Mouse (Mus musculus): ENCODE results near the gene Ap5z1. TPM values are rescaled to one million over a fixed set of nuclear protein-coding genes. Genes with fewer than 3 reads are reported as not detected.

Ap5z1 gene
- polyA plus RNA-seq, 1 experiment: not detected

- TF ChIP-seq CTCF (IDR thresholded peaks at IDR 0.05; ENCODE audit: insufficient read depth, low read depth, low read length) (no peak), POLR2A (IDR thresholded peaks at IDR 0.05; ENCODE audit: insufficient read depth, low read depth, low read length) (no peak)
- peaks cover 40% of the 10 kb centered on the region for H3K4me1 ChIP-seq (ENCODE audit: control insufficient read depth, insufficient read depth, low read length)
- peak overlapping the region; percentile 54; the same call in 1 of the 2 replicates for H3K27ac ChIP-seq (ENCODE audit: insufficient read depth, low read depth, low read length)
- H3K4me3 ChIP-seq (ENCODE audit: insufficient read depth, low read depth, low read length): no peak overlapping the region
- WGBS: 47% methylated on average over 5 of the region's 5 CpGs
These were observed 29.7 kb upstream of the Ap5z1 start for GRCm38 (mm10) chr5:142434052-142434451.

- 96% methylated on average over 15 of the region's 15 CpGs for WGBS
- Histone ChIP-seq H3K4me3 (ENCODE audit: insufficient read depth, low read depth, low read length) (no peak overlapping the region), H3K27ac (ENCODE audit: insufficient read depth, low read depth, low read length) (no peak overlapping the region), H3K4me1 (ENCODE audit: control insufficient read depth, insufficient read depth, low read length) (peaks cover 47% of the 10 kb centered on the region)
- TF ChIP-seq POLR2A (IDR thresholded peaks at IDR 0.05; ENCODE audit: insufficient read depth, low read depth, low read length) (no peak), CTCF (IDR thresholded peaks at IDR 0.05; ENCODE audit: insufficient read depth, low read depth, low read length) (no peak)
These were observed 28.0 kb upstream of the Ap5z1 start for GRCm38 (mm10) chr5:142435736-142436135.

- TF ChIP-seq CTCF (IDR thresholded peaks at IDR 0.05; ENCODE audit: insufficient read depth, low read depth, low read length): no peak
- TF ChIP-seq POLR2A (IDR thresholded peaks at IDR 0.05; ENCODE audit: insufficient read depth, low read depth, low read length): no peak
- H3K4me1 ChIP-seq (ENCODE audit: control insufficient read depth, insufficient read depth, low read length): peaks cover 43% of the 10 kb centered on the region
- WGBS: 83% methylated on average over 16 of the region's 16 CpGs
- no peak overlapping the region for H3K4me3 ChIP-seq (ENCODE audit: insufficient read depth, low read depth, low read length)
- H3K27ac ChIP-seq (ENCODE audit: insufficient read depth, low read depth, low read length): no peak overlapping the region
These were observed 25.3 kb upstream of the Ap5z1 start for GRCm38 (mm10) chr5:142438380-142438938.

- Histone ChIP-seq H3K27ac (ENCODE audit: insufficient read depth, low read depth, low read length) (0 out of 2 replicates have a peak overlapping the region, but pooled peaks have one; percentile 3), H3K4me3 (ENCODE audit: insufficient read depth, low read depth, low read length) (0 out of 2 replicates have a peak overlapping the region, but pooled peaks have one; percentile 13), H3K4me1 (ENCODE audit: control insufficient read depth, insufficient read depth, low read length) (peaks cover 40% of the 10 kb centered on the region)
- no peak for TF ChIP-seq CTCF (IDR thresholded peaks at IDR 0.05; ENCODE audit: insufficient read depth, low read depth, low read length)
- no peak for TF ChIP-seq POLR2A (IDR thresholded peaks at IDR 0.05; ENCODE audit: insufficient read depth, low read depth, low read length)
- WGBS: 24% methylated on average over 12 of the region's 12 CpGs
These were observed 23.8 kb upstream of the Ap5z1 start for GRCm38 (mm10) chr5:142439911-142440432.

GRCm38 (mm10) chr5:142440451-142441147 lies 23.1 kb upstream of the Ap5z1 start:
- 6% methylated on average over 19 of the region's 19 CpGs for WGBS
- H3K4me1 ChIP-seq (ENCODE audit: control insufficient read depth, insufficient read depth, low read length): peaks cover 45% of the 10 kb centered on the region
- peak overlapping the region; percentile 13; the same call in 1 of the 2 replicates for H3K4me3 ChIP-seq (ENCODE audit: insufficient read depth, low read depth, low read length)
- no peak overlapping the region; the same call in 1 of the 2 replicates for H3K27ac ChIP-seq (ENCODE audit: insufficient read depth, low read depth, low read length)
- no peak for TF ChIP-seq CTCF (IDR thresholded peaks at IDR 0.05; ENCODE audit: insufficient read depth, low read depth, low read length)
- TF ChIP-seq POLR2A (IDR thresholded peaks at IDR 0.05; ENCODE audit: insufficient read depth, low read depth, low read length): no peak

GRCm38 (mm10) chr5:142441332-142442044 lies 22.3 kb upstream of the Ap5z1 start:
- 69% methylated on average over 22 of the region's 22 CpGs for WGBS
- no peak overlapping the region for H3K4me3 ChIP-seq (ENCODE audit: insufficient read depth, low read depth, low read length)
- no peak for TF ChIP-seq CTCF (IDR thresholded peaks at IDR 0.05; ENCODE audit: insufficient read depth, low read depth, low read length)
- no peak for TF ChIP-seq POLR2A (IDR thresholded peaks at IDR 0.05; ENCODE audit: insufficient read depth, low read depth, low read length)
- H3K4me1 ChIP-seq (ENCODE audit: control insufficient read depth, insufficient read depth, low read length): peaks cover 47% of the 10 kb centered on the region
- H3K27ac ChIP-seq (ENCODE audit: insufficient read depth, low read depth, low read length): no peak overlapping the region

- H3K4me3 ChIP-seq (ENCODE audit: insufficient read depth, low read depth, low read length): no peak overlapping the region
- TF ChIP-seq CTCF (IDR thresholded peaks at IDR 0.05; ENCODE audit: insufficient read depth, low read depth, low read length) (no peak), POLR2A (IDR thresholded peaks at IDR 0.05; ENCODE audit: insufficient read depth, low read depth, low read length) (no peak)
- no peak overlapping the region for H3K27ac ChIP-seq (ENCODE audit: insufficient read depth, low read depth, low read length)
- H3K4me1 ChIP-seq (ENCODE audit: control insufficient read depth, insufficient read depth, low read length): peaks cover 47% of the 10 kb centered on the region
- 89% methylated on average over 7 of the region's 7 CpGs for WGBS
These were observed 21.7 kb upstream of the Ap5z1 start for GRCm38 (mm10) chr5:142442045-142442440.

- Histone ChIP-seq H3K4me1 (ENCODE audit: control insufficient read depth, insufficient read depth, low read length) (peaks cover 52% of the 10 kb centered on the region), H3K27ac (ENCODE audit: insufficient read depth, low read depth, low read length) (no peak overlapping the region), H3K4me3 (ENCODE audit: insufficient read depth, low read depth, low read length) (no peak overlapping the region)
- WGBS: 67% methylated on average over 15 of the region's 15 CpGs
- no peak for TF ChIP-seq CTCF (IDR thresholded peaks at IDR 0.05; ENCODE audit: insufficient read depth, low read depth, low read length)
- no peak for TF ChIP-seq POLR2A (IDR thresholded peaks at IDR 0.05; ENCODE audit: insufficient read depth, low read depth, low read length)
These were observed 20.2 kb upstream of the Ap5z1 start for GRCm38 (mm10) chr5:142443514-142443913.
